Mouse (Mus musculus) spleen, postnatal 36 days (tissue): ENCODE measurements around the gene Klhl30.

Source experiments
- DNase-seq, 2 experiments: peaks; one replicate each; pipeline ENCODE4 v3.0.0; 2022; ENCODE audit warnings: low spot score in 2 of 2, mixed read lengths in 1 of 2

The Klhl30 gene

DNA sequence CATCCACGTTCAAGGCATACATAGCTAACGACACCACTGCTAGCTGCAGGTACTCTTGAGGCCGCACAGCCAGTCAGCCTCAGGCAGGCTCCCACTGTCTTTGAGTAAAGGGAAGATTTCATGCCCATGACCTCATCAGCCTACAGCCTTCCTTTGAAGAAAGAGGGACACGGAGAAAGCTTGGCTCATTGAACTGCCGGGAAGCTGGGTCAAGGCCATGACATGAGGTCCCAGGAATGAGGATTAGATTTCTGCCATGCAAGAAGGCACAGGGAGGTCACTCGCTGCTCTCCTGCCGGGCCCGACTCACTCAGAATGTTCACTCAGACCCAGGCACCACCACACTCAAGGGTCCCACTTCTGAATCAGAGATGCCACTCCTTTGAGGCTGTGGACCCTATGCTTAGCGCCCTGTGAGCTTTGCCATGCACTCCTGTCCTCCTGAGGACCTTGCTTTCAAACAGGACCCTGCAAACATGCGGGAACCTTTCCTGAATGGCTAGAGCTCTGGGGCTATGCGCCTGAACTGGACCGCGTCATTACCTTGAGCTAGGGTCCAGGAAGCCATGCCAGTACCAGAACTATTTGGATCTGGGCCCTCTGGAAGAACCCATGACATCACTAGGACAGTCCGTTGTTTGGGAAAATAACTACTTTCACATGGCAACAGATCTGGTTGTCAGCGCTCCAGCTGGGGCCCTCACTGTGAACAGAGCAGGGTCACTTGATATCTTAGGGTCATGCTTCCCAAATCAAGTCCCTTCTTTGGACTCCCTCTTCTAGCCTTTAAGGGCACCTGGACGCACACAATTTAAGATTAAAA is 14.2 kb downstream of the Klhl30 start:
- no peak for DNase-seq

DNA sequence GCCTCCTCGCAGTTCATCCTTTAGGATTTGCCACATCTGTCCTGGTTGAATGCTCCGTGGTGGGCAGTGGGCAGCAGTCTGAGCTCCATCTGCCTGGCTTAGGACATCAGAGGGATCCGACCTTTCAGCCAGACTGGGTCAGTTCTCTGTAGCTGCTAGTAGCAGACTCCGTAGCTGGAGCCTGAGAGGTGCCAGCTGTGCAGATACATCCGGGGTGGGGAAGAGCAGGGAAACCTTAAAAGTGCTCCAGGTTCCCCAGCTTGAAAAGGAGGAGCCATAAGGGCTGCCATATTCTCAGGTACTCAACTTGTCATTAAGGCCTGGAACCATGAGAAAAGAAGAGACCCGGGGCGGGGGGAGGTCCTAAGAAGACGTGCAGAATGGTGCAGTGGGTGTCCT is 15.0 kb downstream of the Klhl30 start:
- no peak for DNase-seq

DNA sequence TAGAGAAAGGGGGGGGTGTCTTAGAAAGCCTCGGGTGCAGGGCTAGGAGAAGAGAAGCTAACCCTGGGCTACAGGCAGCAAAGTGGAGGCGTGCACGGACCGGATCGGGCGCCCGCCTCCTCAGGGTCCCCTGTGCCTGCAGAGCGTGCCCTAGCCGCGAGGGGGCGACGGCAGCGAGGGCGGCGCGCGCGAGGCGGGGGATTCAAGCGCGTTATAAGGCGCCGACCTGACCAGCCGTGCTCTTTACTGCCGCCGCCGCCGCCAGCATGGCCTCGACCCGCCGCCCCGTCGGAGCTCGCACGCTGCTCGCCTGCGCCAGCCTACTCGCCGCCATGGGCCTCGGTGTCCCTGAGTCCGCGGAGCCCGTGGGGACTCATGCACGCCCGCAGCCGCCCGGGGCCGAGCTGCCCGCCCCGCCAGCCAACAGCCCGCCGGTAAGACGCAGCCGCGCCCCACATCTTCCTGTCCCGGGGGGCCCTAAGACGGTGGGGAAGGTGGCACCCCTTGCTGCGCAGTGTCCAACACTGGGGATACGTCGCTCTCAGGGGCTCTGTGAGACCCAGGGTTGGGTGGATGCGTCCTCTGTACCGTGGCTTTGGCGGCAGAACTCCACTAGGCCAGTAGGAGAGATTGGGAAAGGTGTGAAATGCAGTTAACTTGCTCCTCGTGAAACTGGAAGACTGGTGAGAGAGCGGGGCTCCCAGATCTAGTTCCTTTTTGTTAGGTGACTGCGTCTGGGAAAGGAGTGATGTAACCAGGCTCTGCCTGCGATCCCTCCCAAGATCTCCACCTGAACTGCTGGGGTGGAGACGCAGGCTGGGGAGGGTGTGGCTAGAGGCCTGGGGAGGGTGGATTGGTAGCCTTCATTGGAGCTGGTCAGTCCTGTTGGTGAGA is 15.6 kb downstream of the Klhl30 start, which contains the start of gene Erfe:
Erfe (plus strand) TSS at position 216 of the 894 bp plus-strand sequence.
- DNase-seq: peak; percentile 66 to 70

DNA sequence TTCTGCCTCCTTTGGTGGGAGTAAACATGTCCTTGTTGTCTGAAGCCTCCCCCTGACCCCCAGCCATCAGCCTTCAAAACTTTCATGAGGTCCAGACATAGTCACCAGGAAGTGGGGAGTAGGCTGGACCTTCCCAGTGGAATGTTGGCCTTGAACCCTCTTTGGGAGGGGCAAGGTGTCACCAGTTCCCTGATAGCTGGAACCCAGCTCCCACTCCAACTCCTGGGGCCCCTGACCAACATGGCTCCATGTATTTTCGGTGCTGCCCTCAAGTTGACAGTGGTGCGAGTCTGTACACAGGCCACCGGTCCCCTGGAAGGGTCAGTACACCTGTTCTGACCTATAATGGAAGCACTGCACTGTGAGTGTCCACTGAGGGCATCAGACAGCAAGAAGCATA is 16.5 kb downstream of the Klhl30 start:
- no peak for DNase-seq

DNA sequence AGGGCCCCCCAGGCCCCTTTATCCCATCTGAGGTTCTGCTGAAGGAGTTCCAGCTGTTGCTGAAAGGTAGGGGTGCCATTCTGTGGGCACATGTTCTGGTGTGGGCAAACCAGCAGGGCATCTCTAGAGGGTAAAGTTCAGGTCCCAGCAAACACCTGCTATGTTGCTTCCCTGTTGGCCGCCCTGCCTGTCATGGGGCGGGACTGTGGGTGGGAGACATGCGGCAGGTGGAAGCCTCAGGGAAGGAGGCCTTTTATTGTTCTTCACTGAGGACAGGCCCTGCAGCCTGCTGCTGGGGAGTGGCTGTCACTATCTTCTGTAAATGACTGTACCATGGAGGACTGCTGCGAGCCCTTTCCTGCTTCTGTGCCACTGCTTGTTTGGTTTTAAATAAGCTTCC is 18.6 kb downstream of the Klhl30 start:
- no peak for DNase-seq

DNA sequence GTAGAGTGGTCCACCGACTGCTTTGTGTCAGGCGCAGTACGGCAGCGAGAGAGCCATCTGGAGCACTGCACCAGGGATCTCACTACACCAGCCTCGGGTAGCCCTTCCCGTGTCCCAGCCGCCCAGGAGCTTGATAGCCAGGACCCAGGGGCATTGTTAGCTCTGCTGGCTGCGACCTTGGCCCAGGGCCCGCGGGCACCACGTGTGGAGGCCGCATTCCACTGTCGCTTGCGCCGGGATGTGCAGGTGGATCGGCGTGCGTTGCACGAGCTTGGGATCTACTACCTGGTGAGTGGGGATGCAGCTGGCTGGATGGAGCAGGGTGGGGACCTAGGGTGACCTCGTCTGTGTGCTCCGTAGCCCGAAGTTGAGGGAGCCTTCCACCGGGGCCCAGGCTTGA is 19.2 kb downstream of the Klhl30 start:
- DNase-seq: no peak

DNA sequence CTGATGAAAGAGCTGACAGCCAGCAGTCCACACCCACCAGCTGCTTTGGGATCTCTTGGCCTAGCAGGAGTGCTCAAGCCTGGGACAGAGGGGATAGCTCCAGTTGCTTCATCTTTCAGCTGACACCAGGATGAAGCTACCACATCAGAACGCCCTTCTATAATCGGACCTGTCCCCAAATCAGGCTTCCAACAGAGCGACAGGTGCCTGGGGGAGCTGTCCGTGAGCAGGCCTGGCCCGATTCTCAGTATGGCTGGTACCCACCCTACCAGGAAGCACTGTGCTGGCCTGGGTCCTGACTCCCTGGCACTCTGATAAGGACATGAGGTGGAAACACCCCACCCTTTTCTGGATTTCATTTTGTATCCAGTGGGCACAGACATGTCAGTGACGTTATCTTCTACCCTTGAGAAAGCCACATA is 22.6 kb downstream of the Klhl30 start:
- peak; percentile 16 to 45 for DNase-seq

DNA sequence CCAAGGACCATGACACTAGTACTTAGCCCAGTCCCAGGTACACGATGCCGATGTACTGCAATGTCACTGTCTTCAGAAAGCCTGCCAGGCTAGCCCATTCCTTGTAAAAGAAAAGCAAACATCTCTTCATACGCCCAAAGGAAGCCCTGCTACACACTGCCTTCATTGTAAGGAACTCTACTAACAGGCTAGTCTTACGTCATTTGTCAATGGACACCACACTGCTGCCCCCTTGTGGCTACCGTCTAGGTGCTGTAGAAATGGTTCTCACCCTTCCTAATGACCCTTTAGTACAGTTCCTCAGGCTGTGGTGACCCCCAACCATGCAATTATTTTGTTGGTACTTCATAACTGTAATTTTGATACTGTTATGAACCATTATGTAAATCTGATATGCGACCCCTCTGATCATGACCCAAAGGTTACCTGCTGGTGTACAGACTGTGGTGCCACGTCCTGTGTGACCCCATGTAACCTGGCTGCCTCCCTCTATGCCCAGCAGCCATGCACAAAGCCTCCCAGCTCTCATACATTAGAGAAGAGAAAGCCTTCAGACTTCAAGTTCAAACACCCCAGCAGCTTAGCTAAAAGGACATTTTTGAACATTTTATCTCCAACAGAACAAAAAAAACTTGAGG is 29.8 kb downstream of the Klhl30 start:
- DNase-seq: peak; percentile 52 to 62

DNA sequence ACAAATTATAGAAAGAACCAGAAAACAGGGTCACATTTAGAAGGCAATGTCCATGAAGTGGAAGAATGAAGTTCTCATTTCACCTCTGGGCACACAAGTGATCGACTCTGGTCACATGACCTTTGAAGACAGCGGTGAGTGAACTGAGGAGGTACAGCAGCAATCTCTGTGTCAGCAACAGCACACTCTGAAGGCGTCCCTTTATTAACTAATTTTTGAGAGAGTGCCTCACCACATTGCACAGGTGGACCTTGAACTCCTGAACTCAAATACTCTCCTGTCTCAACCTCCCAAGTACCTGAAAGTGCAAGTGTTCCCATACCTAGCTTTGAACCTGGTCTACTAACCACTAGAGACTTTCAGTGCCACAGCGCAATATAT is 30.3 kb downstream of the Klhl30 start:
- DNase-seq: no peak

DNA sequence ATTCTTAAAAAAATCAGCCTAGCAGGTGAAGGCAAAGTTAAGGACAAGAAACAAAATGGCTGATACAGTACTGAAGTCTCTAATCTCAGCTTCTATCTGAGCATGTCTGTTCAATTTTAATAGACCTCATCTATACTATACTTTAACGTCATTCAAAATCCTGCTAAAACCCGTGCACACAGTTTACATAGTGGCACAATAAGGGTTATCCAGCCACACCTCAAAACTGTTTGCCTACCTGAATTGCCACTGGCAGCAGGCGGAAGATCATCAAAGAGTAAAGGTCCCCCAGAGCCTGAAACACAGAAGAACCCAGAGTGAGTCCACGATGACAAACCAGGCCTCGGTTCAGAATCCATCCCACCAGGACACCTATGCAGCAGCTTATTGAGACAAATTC is 39.6 kb downstream of the Klhl30 start:
- no peak for DNase-seq

DNA sequence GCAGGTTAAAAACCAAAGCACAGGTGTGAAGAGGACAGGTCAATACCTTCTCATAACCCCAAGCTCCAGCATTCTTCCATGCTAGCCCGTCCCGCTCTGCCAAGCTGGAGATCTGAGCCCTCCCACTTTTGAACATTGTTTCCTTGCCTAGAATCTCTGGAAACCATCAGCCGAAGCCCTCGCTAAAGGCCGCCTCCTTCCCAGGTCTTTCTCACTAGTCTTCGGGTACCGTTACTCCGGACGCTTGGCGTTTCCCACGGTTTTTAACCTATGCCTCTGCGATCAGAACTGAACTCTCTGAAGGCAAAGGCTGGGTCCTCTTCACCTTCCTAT is 47.1 kb downstream of the Klhl30 start:
- peak in 1 of 2 experiments; percentile 9 for DNase-seq

DNA sequence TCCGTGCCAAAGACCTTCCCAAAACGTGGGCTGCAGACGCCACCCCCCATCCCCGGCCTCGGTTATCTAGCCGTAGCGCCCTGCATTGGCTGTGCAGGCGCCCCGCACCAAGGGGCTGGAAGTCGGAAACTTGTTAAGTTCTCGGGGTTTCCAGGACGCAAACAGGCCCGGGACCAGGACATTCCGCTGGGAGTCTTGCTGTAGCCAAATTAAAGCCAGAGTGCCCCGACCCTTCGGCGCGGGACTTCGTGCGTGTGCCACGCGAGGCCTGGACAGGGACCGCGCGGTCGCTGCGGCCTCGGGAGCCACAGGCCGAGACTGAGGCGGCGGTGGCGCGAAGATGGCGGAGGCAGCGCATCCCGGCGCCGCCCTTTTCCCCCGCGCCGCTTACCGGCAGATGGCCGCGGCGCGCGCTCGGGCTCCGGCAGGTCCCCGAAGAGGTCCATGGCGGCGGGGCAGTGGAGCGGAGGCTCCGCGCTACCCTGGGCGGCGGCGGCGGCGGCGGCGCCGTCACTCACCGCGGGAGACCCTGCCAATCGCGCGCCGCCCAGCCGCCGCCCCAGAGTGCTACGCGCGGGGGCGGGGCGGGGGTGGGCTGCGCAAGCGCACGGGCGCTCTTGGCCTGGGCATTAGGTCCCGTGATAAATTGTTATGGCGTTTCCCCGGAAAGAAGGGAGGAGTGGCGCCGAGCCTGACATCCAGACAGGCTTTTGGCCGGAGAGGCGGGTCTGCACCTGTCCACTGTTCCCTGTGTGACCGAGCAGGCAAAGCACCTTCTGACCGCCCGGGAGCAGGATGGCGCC is 47.6 kb downstream of the Klhl30 start, which contains the start of gene Ilkap:
Ilkap (minus strand) TSS at position 556 of the 803 bp plus-strand sequence.
- DNase-seq: peak; percentile 79 to 84

DNA sequence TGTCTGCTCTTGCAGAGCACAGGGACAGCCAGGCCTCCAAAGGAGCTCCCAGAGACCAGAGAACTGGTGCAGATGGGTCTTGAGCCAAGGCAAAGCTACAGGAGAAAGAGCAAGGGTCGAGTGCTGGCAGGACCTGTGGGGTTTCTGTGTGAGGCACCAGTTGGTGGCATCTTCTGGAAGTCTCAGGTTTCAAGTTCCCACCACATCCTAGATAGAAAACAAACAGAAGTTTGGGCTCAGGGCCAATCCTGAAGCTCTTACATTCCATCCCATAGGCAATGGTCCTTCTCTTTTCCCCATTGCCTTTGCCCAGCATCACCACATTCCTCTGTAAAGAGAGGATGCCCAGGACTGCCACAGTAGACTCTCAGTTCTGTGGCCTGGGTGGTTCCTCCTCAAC is 54.2 kb downstream of the Klhl30 start:
- no peak for DNase-seq

DNA sequence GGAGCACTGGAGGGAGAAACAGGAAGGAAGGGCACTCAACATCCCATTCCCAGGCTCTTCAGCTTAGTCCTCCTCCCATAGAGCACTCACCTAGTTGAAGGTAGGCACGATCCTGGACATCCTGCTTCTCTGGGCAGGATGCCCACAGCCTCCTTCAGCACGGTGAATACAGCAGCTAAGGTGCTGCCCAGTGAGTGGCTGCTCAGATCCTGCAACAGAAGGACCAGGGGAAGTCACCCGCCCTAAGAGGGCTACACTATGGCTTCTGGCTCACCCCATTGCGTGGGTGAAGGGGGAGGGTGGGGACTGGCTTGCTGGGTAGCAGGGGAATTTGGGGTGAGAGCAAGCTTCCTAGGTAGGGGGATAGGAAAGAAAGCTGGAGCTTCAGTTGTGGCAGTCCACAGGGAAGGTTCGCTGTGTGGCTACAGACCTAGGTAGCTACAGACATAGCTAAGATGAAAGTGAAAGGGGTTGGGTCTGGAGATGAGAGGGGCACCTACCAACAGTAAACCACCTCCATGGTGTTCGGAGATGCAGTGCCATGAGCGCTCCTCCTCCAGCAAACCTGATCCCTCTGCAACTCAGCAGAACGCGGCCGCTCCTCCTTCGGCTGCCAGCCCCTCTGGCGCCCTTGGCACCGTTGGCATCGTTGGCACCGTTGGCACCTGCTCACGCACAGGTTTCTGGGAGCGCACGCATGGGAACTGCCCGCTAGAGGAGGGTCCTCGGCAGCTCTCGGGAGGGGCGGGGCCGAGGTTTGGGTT is 54.8 kb downstream of the Klhl30 start:
- no peak for DNase-seq

DNA sequence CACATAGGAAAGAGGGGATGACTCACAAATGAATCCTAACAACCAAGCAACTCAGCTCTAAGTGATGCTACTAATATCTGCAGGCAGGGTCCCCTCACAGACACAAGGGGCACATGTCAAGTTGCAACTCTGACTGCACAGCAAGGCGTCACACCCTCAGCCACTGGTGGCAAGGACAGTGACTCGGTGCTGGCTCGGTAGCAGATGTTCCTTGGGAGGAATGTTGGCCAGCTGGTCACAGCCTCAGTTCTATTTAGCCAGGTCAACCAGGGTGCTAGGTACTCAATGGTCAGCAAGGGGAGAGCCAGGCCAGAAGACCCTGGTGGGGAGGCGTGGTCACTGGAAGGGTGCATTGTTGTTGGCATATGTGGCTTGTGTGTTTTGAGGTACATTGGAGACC is 57.0 kb downstream of the Klhl30 start:
- DNase-seq: no peak

DNA sequence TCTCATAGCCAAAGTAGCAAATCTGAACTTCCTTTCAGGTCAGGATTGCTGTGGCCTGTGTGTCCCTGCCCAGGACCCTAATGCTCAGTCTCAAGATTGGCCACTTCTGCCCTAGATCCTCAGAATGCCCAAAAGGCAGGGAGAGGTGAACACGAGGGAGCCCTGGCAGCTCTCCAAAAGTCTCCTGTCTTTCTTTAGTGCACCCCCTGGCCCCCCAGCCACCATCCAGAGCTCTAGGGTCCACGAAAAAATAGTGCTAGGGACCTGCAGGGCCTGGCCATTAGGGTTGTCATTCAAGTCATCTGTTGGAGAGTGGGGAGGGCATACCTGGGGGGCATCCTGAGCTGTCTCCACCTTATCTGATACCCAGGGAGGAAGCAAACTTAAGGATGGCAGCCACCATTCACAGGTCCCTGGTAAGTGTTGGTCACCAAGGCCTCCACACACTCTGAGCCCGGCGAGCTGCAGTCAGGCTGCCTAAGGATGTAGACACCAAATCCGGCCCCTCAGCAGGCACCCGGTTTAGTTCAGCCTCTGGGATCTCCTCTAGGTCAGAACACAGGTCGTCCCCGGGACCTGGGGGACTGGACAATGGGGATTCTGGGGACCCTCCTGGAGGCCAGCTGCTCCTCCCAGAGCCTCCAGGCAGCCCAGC is 60.9 kb downstream of the Klhl30 start:
- DNase-seq: no peak
